Mouse (Mus musculus) kidney, adult 11 months (tissue): ENCODE results near the gene Nup214.

ENCODE experiments used
- DNase-seq: peaks from one replicate; pipeline ENCODE4 v3.0.0; 2022

Gene Nup214

GRCm38 (mm10) chr2:31974141-31974808, at the start of gene Nup214:
TSS of gene Nup214 (plus strand) at chr2:31974436.
- DNase-seq: peak; percentile 99

GRCm38 (mm10) chr2:31924811-31925210, 49.4 kb upstream of the Nup214 start:
- DNase-seq: peak; percentile 94

- DNase-seq: peak; percentile 58
Measured at GRCm38 (mm10) chr2:31925936-31926335, 48.3 kb upstream of the Nup214 start.

- no peak for DNase-seq
Measured at GRCm38 (mm10) chr2:31929664-31930063, 44.6 kb upstream of the Nup214 start.

DNA sequence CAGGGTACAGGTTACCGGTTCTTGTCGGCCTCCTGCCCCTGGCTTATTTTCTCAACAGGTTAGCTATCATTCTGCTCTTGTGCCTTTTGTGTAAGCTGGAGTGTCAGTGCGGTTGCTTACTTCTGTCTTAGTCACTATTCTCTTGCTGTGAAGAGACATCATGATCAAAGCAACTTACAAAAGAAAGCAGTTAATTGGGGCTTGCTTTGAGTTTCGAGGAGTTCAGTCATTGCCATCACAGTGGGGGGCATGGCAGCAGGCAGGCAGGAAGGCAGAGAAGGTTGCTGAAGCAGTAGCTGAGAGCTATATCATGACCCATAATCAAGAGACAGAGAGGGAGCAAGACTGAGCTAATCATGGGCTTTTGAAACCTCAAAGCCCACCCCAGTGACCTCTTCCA, 39.7 kb upstream of the Nup214 start:
- DNase-seq: no peak

GRCm38 (mm10) chr2:31935054-31935453, 39.2 kb upstream of the Nup214 start:
- DNase-seq: no peak

DNA sequence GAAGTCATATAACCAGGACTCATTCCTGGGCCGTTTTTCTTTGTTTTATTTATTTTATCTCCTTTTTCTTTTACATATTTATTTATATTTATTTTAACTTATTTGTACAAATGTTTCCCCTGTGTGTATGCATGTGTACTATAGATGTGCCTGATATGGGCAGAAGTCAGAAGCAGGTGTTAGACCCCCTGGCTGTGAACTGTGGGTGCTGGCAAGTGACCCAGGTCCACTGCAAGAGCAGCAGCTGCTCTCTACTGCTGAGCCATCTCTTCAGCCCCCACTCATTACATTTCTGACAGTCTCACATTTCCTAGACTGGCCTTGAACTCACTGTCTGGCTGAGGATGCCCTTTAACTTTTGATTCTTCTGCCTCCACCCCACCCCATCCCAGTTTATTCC, 35.9 kb upstream of the Nup214 start:
- no peak for DNase-seq

DNA sequence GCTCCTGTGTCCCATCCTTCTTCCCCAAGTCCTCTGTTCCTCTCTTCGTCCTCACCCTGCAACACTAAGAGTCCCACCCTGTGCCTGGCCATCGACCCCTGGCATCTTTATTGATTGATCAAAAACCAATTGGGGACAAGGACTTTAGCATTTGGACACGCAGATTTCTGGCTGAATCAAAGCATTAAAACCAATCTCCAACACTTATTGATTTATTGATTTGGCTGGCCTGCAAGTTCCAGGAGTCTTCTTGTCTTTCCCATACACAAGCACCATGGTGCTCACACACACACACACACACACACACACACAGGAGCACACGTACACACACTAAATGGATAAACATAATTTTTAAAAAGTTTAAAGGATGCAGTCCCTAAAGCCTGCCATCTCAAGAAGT, 31.2 kb upstream of the Nup214 start:
- no peak for DNase-seq

DNA sequence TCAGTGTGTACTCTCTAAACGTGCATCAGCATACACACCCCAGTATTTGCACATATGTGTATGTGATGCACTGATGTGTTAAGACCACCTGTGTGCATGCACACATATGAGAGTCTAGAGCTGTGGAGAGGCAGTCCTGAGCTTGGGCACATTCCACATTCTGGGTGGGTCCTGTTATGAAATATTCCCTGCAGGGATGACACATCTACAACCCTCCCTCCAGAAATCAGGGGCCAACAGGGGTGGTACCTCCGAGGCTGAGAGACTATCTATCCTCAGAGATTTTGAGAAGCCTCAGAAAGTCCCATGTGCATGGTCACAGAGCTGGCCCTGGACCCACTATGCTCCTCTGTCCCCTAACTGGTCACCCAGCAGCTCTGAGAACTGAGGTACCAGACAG, 28.7 kb upstream of the Nup214 start:
- no peak for DNase-seq

DNA sequence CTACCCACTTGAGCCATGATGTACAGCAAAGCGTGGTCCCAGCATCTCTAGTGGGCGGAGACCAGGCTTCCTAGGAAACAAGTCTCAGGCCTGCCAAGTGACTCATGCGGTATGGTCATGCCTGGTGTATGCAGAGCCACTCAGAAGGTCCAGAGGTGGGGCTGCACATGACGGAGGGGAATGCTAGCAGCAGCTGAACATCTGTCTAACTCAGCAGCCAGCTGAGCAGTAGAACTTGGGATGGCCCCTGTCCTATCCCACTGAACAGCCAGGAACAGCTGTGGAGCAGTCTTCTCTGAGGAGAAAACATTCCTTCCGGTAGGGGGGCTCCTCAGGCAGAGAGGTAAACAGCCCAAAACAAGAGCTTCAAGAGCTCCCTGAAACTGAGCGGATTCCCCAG, 25.8 kb upstream of the Nup214 start:
- DNase-seq: no peak

DNA sequence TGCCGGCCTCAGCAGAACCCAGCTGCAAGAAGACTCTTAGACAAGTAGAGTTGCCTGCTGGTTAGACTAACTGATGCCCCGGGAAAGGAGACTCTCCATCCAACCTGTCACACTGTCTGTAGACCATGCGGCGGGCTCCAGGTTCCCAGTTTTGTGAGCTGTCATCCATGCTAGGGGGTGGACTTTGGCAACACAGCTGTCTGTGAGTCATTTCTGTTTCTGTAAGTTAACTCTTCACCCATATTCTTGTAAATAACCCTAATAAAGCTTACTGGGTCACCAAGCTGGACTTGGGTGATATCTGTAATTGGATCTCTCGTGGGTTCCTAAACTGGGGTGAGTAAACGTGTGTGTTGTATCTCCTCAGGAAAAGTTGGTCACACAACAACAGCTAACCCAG, 25.4 kb upstream of the Nup214 start:
- no peak for DNase-seq

DNA sequence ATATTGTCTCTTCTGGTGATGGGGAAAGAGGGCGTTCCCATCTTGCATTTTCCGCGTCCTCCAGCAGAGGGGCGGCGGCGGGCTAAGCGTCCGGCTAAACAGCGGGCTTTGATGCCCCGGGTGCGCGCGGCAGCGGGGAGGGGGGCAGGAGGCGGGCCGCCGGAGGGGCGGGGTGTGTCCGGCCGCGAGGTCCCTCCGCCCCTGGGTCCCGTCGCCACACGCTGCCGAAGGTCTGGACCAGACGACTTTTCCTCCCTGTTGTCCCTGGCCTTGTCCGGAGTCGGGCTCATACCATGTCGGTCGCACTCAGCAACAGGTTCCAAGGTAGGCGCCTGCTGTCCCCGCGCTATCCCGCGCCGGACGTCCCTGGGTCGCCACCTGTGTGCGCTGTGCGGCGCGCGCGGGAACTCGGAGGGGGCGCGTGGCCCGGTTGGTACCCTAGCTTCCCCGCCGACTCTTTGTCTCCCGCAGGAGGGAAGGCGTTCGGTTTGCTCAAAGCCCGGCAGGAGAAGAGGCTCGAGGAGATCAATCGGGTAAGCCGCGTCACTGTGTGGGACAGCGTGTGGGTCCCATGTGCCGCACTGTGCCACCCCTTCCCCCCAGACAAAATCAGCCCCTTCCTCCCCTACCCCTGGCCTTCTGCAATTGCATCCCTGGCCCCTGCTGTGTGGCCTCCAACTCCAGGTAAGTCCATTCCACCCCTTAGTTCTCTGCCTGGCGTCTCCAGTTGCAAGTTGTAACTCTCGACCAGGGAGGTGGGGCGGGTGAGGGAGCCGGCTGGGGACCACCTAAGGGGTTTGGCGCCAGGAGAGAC, 24.0 kb upstream of the Nup214 start, which contains the start of gene Aif1l:
Gene Aif1l, plus strand, starts transcription at position 82 of the 814 bp plus-strand sequence.
- peak; percentile 66 for DNase-seq

DNA sequence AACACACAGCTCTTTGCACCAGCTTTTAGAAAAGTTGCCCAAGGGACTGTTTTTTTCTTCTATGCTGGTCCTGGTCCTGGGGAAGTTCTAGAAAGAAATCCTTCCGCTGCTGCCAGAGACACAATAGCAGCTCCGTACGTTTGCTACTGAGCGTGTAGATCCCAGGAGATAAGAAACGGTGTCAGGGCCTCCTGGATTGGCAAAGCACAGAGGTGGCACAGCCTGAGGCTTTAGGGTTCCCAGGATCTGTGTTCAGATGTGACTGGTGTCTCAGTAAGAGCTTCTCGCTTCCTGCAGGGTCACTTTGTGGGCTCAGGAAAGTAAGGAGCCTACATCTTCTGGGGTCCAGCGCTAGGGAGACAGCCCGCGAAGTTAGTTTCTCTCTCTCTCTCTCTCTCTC, 23.3 kb upstream of the Nup214 start:
- DNase-seq: no peak

DNA sequence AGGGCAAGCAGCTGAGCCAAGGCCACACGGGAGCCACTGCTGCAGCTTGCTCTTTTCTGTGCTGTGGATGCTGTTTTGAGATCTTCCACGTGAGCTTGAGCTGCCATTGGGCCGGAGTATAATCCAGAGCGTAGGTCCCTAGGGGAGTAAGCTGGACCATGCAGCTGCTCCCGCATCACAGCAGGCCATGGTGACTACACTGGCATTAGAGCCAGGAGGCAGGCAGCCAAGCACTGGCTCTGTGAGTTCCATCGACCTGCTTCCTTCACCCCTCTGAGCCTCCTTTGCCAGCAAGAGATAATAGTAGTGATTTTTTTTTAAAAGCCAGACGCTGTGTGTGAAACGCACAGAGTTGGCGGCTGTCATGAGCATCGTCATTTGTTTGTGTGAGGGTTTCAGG, 22.0 kb upstream of the Nup214 start:
- no peak for DNase-seq

- no peak for DNase-seq
Measured at GRCm38 (mm10) chr2:31952725-31953124, 21.5 kb upstream of the Nup214 start.

- peak; percentile 79 for DNase-seq
Measured at GRCm38 (mm10) chr2:31953687-31954086, 20.5 kb upstream of the Nup214 start.

GRCm38 (mm10) chr2:31954779-31955181, 19.5 kb upstream of the Nup214 start:
- peak; percentile 87 for DNase-seq

DNA sequence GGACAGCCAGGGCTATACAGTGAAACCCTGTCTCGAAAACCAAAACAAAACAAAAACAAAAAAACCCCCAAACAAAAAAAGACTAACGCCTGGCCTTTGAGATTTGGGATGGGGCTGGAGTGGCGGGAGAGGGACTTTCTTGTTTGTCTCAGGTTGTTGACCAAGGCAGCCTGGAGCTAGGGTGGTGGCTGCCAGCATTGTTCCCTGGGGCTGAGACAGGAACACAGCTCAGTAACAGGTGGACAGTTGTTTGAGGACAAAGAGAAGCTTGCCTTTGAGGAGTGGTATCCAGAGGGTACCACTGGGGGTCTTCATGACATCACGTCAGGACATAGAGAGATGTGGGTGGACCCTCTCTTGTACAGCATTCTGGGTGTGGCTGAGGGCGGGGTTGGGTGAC, 18.6 kb upstream of the Nup214 start:
- DNase-seq: no peak

GRCm38 (mm10) chr2:31957211-31957610, 17.0 kb upstream of the Nup214 start:
- peak; percentile 4 for DNase-seq

GRCm38 (mm10) chr2:31960986-31961385, 13.2 kb upstream of the Nup214 start:
- DNase-seq: no peak

GRCm38 (mm10) chr2:31961791-31962222, 12.4 kb upstream of the Nup214 start:
- DNase-seq: peak; percentile 76

GRCm38 (mm10) chr2:31962501-31963224, 11.6 kb upstream of the Nup214 start:
- DNase-seq: peak; percentile 74

GRCm38 (mm10) chr2:31963491-31963890, 10.7 kb upstream of the Nup214 start:
- DNase-seq: peak; percentile 91

- DNase-seq: peak; percentile 4
Measured at GRCm38 (mm10) chr2:31964191-31964590, 10.0 kb upstream of the Nup214 start.
